Mouse (Mus musculus) MEL (cell line): ENCODE measurements around the gene Lrrc59.

Source experiments
- CHD2 ChIP-seq: IDR thresholded peaks from 2 replicates; pipeline ENCODE4 v1.6.1; 2011; ENCODE audit warnings: low read length, improper control_type of control experiment
- CTCF ChIP-seq, 3 experiments: IDR thresholded peaks in 2 of 3; conservative IDR thresholded peaks in 1 of 3; 2 replicates each; pipeline ENCODE4 v1.5.1; 2011 to 2012; ENCODE audit warnings: low read length in 3 of 3, low read depth in 2 of 3, mild to moderate bottlenecking in 2 of 3, improper control_type of control experiment in 1 of 3, inconsistent platforms in 1 of 3, mixed read lengths in 1 of 3, moderate library complexity in 1 of 3; ENCODE audit not compliant: control insufficient read depth in 1 of 3, insufficient read depth in 1 of 3, poor library complexity in 1 of 3, severe bottlenecking in 1 of 3
- EP300 ChIP-seq, 2 experiments: IDR thresholded peaks; 2 replicates each; pipeline ENCODE4 v1.6.1; 2011; ENCODE audit warnings: improper control_type of control experiment in 2 of 2, low read length in 2 of 2, low read depth in 1 of 2, mild to moderate bottlenecking in 1 of 2
- MAZ ChIP-seq: IDR thresholded peaks from 2 replicates; pipeline ENCODE4 v1.6.1; 2012; ENCODE audit warnings: low read depth, mild to moderate bottlenecking, inconsistent platforms, low read length, improper control_type of control experiment
- MYB ChIP-seq: IDR thresholded peaks from 2 replicates; pipeline ENCODE4 v1.6.1; 2011; ENCODE audit warnings: mild to moderate bottlenecking, low read depth, low read length, improper control_type of control experiment
- POLR2AphosphoS5 ChIP-seq: IDR thresholded peaks from 2 replicates; pipeline ENCODE4 v1.6.1; 2012; ENCODE audit warnings: low read depth, borderline replicate concordance, mild to moderate bottlenecking, inconsistent platforms, low read length, moderate library complexity, mixed read lengths
- SMC3 ChIP-seq: IDR thresholded peaks from 2 replicates; pipeline ENCODE4 v1.6.1; 2011; ENCODE audit warnings: low read depth, low read length, improper control_type of control experiment
- UBTF ChIP-seq: IDR thresholded peaks from 2 replicates; pipeline ENCODE4 v1.6.1; 2012; ENCODE audit warnings: low read depth, mild to moderate bottlenecking, inconsistent platforms, low read length, improper control_type of control experiment, moderate library complexity, borderline replicate concordance; ENCODE audit not compliant: insufficient read depth

- TF ChIP-seq EP300 (IDR thresholded peaks at IDR 0.05; ENCODE audit: low read depth in 1 of 2, low read length in 2 of 2) (no peak), CHD2 (no peak), MYB (no peak), MAZ (no peak), CTCF (IDR thresholded peaks at IDR 0.05 in 2 of 3, conservative IDR thresholded peaks at IDR 0.05 in 1 of 3; ENCODE audit: control insufficient read depth in 1 of 3, insufficient read depth in 1 of 3, low read depth in 2 of 3, low read length in 3 of 3, poor library complexity in 1 of 3, severe bottlenecking in 1 of 3) (no peak), SMC3 (no peak), POLR2AphosphoS5 (no peak), UBTF (no peak)
Observed at GRCm38 (mm10) chr11:94580111-94580740, 49.3 kb upstream of the Lrrc59 start.
